Mouse (Mus musculus) left cerebral cortex, postnatal 10 days (tissue): ENCODE results near the gene Prokr2. TPM values are rescaled to one million over a fixed set of nuclear protein-coding genes. Genes with fewer than 3 reads are reported as not detected.
"Not testable (repeated sequence)": the region's sequence is repeated elsewhere in the genome, so short reads cannot be mapped to it uniquely, and the experiment has no call there.

ENCODE experiments used
- DNase-seq, 2 experiments: peaks; one replicate each; pipeline ENCODE4 v3.0.0; 2021 to 2022; ENCODE audit warnings: low spot score in 2 of 2, mixed read lengths in 1 of 2; ENCODE audit errors: extremely low spot score in 1 of 2
- intact Hi-C: fragments of 180-260 bp; cut with DNase I; formaldehyde crosslinking; loops from one replicate; pipeline ENCODE4 v1.15.1; 2025
- total RNA-seq, 2 experiments: library from RNA; stranded (reverse); gene quantifications; 2 replicates each; pipeline ENCODE4 v1.2.3; 2021

Gene Prokr2
- total RNA-seq, 2 experiments from 2014 or later, result 4.2 to 8.8 TPM

- intact Hi-C loops, result no loop called here
- DNase-seq, result no peak
Observed at GRCm38 (mm10) chr2:132368433-132368832, 16.8 kb downstream of the Prokr2 start.

GRCm38 (mm10) chr2:132343846-132344245 lies 41.4 kb downstream of the Prokr2 start:
- peak in 1 of 2 experiments; percentile 4 for DNase-seq
- intact Hi-C loops, result loop anchor here (5.0 kb wide), 1 partner anchor 43 kb away; the partner anchor contains the start of gene Prokr2

- no peak for DNase-seq
- intact Hi-C loops, result loop anchor here (5.0 kb wide), 1 partner anchor 46 kb away; the partner anchor contains the start of gene Prokr2
Observed at GRCm38 (mm10) chr2:132341293-132341692, 44.0 kb downstream of the Prokr2 start.

GRCm38 (mm10) chr2:132340350-132340749 lies 44.9 kb downstream of the Prokr2 start:
- intact Hi-C loops, result loop anchor here (5.0 kb wide), 1 partner anchor 47 kb away; the partner anchor contains the start of gene Prokr2
- no peak for DNase-seq

GRCm38 (mm10) chr2:132337202-132337601 lies 48.0 kb downstream of the Prokr2 start:
- intact Hi-C loops, result no loop called here
- DNase-seq, result no peak

GRCm38 (mm10) chr2:132323541-132323940 lies 61.7 kb downstream of the Prokr2 start:
- no peak for DNase-seq
- intact Hi-C loops, result no loop called here

GRCm38 (mm10) chr2:132320516-132320915 lies 64.7 kb downstream of the Prokr2 start:
- intact Hi-C loops, result no loop called here
- DNase-seq, result no peak

- DNase-seq, result no peak
- intact Hi-C loops, result loop anchor here (2.0 to 10.0 kb wide), 2 partner anchors 168 to 398 kb away; no protein-coding TSS in a partner anchor
Observed at GRCm38 (mm10) chr2:132317178-132317577, 68.1 kb downstream of the Prokr2 start.

GRCm38 (mm10) chr2:132316041-132316808 lies 69.0 kb downstream of the Prokr2 start:
- intact Hi-C loops, result loop anchor here (2.0 to 10.0 kb wide), 2 partner anchors 169 to 399 kb away; no protein-coding TSS in a partner anchor

GRCm38 (mm10) chr2:132314057-132314456 lies 71.2 kb downstream of the Prokr2 start:
- intact Hi-C loops, result loop anchor here (5.0 to 10.0 kb wide), 2 partner anchors 52 to 401 kb away; partner anchors contain the start of gene Cds2
- DNase-seq, result not testable (repeated sequence)

More at GRCm38 (mm10) chr2:132316041-132316808, 69.0 kb downstream of the Prokr2 start:
- DNase-seq, result peak; percentile 73 to 81

GRCm38 (mm10) chr2:132313568-132313967 lies 71.7 kb downstream of the Prokr2 start:
- intact Hi-C loops, result loop anchor here (5.0 to 10.0 kb wide), 2 partner anchors 51 to 401 kb away; partner anchors contain the start of gene Cds2
- DNase-seq, result no peak

GRCm38 (mm10) chr2:132312616-132313015 lies 72.6 kb downstream of the Prokr2 start:
- DNase-seq, result no peak
- intact Hi-C loops, result loop anchor here (5.0 to 10.0 kb wide), 2 partner anchors 50 to 402 kb away; partner anchors contain the start of gene Cds2

- intact Hi-C loops, result no loop called here
Observed at GRCm38 (mm10) chr2:132309398-132309930, 75.8 kb downstream of the Prokr2 start.

GRCm38 (mm10) chr2:132308829-132309228 lies 76.4 kb downstream of the Prokr2 start:
- no peak for DNase-seq
- intact Hi-C loops, result no loop called here

More at GRCm38 (mm10) chr2:132309398-132309930, 75.8 kb downstream of the Prokr2 start:
- no peak for DNase-seq

- DNase-seq, result no peak
- intact Hi-C loops, result no loop called here
Observed at GRCm38 (mm10) chr2:132307213-132307843, 77.9 kb downstream of the Prokr2 start.

- intact Hi-C loops, result no loop called here
- DNase-seq, result no peak
Observed at GRCm38 (mm10) chr2:132305988-132306387, 79.3 kb downstream of the Prokr2 start.

GRCm38 (mm10) chr2:132305165-132305564 lies 80.1 kb downstream of the Prokr2 start:
- intact Hi-C loops, result no loop called here
- no peak for DNase-seq

GRCm38 (mm10) chr2:132301436-132301835 lies 83.8 kb downstream of the Prokr2 start:
- intact Hi-C loops, result no loop called here
- peak in 1 of 2 experiments; percentile 3 for DNase-seq

GRCm38 (mm10) chr2:132298250-132298649 lies 87.0 kb downstream of the Prokr2 start:
- intact Hi-C loops, result no loop called here
- peak in 1 of 2 experiments; percentile 13 for DNase-seq
